Mouse (Mus musculus) small intestine, adult 2 months (tissue): ENCODE results near the gene Cd84.

Experiments used
- CTCF ChIP-seq: fragments of 200-500 bp; IDR thresholded peaks from 2 replicates; pipeline ENCODE4 v1.5.1; 2012; ENCODE audit warnings: low read depth, mild to moderate bottlenecking, control low read depth, inconsistent platforms, low read length, moderate library complexity, mixed read lengths; ENCODE audit not compliant: insufficient replicate concordance, insufficient read length; ENCODE audit errors: extremely low read depth
- POLR2A ChIP-seq: fragments of 200-500 bp; IDR thresholded peaks from 2 replicates; pipeline ENCODE4 v1.6.1; 2012; ENCODE audit warnings: low read depth, mild to moderate bottlenecking, control low read depth, inconsistent platforms, low read length, moderate library complexity

- TF ChIP-seq POLR2A (no peak), CTCF (no peak)
These were observed 10.0 kb downstream of the Cd84 start for GRCm38 (mm10) chr1:171849454-171849853.
